Mouse (Mus musculus) spleen, adult 18-20 months (tissue): Measurements from ENCODE around the gene C1qtnf7.

Experiments
- DNase-seq, 2 experiments: peaks; one replicate each; pipeline ENCODE4 v3.0.0; 2022; ENCODE audit warnings: mixed read lengths in 2 of 2

C1qtnf7 gene

GRCm38 (mm10) chr5:43541492-43541891, 26.2 kb downstream of the C1qtnf7 start:
- DNase-seq, result no peak

- DNase-seq, result no peak
These were observed 27.0 kb downstream of the C1qtnf7 start for GRCm38 (mm10) chr5:43542246-43542845.

GRCm38 (mm10) chr5:43549951-43550350, 34.6 kb downstream of the C1qtnf7 start:
- DNase-seq, result no peak

DNA sequence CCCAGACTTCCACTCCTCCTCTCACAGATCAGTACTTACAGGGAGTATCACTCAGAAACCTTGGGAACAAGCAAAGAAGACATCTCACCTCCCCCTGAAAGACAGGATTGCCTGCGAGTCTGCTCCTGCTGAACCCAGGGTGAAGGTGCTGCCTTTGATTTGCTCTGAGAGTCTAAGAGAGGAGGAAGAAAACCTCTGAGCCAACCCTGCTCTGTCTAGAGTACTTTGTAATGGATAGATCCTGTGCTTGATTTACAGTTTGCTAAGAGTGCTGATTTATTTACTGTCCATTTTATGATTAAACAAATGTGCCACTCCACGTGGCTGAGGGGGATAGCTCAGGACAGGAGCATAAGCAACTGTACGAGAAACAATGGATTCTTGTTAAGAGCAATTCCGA, 35.1 kb downstream of the C1qtnf7 start:
- DNase-seq, result no peak

- DNase-seq, result no peak
These were observed 39.5 kb downstream of the C1qtnf7 start for GRCm38 (mm10) chr5:43554871-43555270.

GRCm38 (mm10) chr5:43555406-43555805, 40.1 kb downstream of the C1qtnf7 start:
- DNase-seq, result no peak

- no peak for DNase-seq
These were observed 42.1 kb downstream of the C1qtnf7 start for GRCm38 (mm10) chr5:43557436-43557835.

GRCm38 (mm10) chr5:43561639-43562252, 46.4 kb downstream of the C1qtnf7 start:
- DNase-seq, result no peak

DNA sequence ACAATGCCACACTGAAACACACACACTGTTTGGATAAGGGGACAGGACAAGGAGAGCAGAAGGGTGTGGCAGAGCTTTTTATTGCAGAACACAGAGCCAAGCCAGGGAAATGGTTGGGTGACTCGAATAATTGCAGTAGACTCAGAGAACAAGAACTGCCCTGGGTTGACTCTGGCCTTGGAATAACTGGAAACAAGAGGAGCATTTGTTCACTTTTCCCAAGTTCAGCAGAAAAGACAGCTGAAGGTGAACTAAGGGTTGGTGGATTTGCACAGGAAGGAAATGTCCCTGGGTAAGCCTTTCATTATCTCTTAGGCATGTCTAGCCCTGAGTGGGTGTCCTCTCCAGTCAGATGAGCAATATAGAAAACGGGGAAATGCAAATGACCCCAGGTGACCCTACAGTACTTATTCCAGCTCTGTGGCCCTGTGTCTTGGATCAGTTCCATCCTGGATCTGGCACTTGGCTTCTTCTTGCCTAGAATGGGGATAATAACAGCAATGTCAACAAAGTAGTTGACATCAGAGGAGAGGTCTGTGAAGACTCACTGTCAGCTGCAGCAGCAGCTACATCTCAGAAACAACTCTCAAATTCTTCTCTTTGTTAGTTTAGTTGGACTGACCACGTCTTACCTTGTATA, 54.5 kb downstream of the C1qtnf7 start:
- DNase-seq, result no peak

DNA sequence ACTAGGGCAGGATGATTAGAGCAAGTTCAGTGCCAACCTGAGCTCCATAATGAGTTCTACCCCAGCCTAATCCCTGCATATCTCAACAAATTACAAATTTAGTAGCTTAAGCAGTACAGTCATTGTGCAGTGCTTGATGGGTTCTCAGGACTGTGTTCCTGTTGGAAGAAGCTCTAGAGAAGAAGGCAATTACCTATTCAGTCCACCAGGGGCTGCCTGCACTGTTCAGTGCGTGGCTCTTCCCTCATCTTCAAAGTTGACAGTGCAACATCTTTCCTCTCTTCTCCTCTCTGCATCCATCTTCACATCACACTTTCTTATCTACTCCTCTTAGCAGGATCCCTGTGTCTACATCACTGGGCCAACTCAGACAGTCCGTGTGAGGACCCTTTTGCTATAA, 67.5 kb downstream of the C1qtnf7 start:
- DNase-seq, result no peak

- no peak for DNase-seq
These were observed 68.2 kb downstream of the C1qtnf7 start for GRCm38 (mm10) chr5:43583326-43584120.

DNA sequence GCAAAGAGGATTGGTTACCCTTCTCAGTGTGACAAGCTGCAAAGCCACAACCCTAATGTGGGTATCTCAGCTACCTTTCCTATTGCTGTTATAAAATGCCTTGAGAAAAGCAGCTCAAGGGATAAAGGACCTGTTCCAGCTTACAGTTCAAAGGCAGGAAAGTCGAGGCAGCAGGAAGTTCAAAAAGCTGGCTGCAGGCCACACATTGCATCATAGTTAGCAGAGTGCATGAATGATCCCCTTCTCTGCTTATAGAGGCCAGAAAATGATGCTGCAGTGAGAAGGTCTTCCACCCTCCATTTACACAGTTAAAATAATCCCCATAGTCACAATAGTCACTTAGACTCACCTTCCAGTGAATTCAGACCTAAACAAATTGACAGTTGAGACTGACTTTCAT, 69.1 kb downstream of the C1qtnf7 start:
- DNase-seq, result no peak

DNA sequence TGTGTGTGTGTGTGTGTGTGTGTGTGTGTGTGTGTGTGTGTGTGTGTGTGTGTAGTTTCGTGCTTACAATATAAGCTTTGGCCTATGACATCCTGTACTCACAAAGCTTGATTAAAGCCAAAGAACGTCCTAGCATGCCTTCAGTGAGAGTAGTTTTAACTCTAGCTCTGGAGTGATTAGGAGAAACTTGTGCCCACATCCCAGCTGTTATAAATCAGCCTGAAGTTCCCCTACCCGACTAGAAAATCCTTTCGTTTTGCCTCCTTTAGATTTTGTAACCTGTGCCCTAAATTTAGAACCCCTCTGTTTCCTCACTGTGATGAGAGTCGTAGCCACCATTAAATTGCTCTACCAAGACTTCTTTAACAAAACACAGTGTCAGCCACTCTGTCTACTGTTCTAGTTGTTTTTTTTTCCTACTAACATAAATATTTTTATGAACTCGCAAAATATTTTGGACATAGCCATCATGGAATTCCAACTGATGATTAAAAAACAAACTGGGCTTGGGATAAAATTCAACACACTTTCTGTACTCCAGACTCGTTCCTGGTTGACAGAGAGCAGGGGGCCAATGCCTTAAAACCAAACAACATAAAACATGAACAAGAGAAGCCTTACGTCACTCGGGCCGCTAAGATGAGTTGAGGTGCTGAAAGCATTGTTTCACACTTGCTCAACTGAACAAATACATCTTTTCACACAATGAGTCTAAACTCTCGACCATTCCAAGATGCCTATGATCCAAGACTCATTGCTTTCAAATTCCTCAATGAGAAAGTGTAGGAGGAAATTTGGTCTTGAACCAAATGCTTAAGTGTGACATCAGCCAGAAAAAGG, 70.3 kb downstream of the C1qtnf7 start:
- DNase-seq, result no peak

- no peak for DNase-seq
These were observed 73.6 kb downstream of the C1qtnf7 start for GRCm38 (mm10) chr5:43588791-43589439.

GRCm38 (mm10) chr5:43589440-43589830, 74.1 kb downstream of the C1qtnf7 start:
- DNase-seq, result no peak

- DNase-seq, result no peak
These were observed 75.0 kb downstream of the C1qtnf7 start for GRCm38 (mm10) chr5:43590311-43590731.

DNA sequence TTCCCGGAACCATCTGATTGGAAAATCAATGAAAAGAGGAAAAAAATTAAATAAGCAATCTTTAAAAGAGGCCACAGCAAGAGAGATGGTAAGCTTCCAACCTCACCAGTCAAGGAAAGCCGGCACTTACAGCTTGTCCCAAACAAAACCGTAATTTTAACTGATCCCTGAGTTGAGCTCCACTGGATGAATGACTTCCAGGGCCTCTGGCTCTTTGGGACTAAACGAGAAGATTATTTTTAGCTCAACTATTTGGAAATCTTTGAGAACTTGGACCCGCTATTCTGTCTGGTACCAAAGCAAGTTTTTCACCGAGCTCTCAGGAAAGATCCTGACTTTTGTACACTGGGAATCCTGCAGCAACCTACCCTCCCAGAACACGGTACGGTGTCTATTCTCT, 86.3 kb downstream of the C1qtnf7 start:
- DNase-seq, result no peak

DNA sequence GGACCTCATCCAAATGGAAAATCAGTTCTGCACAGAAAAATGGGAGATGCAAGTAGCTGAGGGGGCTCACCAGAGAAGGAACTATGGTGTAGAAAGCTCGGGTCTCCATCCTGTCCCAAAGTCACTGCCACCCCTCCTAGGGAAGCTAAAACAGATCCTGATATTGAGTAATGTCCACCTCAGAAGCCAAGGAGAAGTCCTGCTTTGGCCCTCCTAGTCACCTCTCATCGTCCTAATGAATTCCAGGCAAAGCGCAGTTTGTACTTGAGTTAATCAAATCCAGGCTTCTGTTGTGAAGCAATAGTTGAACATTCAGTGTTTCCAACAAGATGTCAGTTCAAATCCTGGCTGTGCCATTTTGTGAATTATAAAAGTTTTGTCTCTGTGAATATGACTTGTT, 87.2 kb downstream of the C1qtnf7 start:
- DNase-seq, result no peak

DNA sequence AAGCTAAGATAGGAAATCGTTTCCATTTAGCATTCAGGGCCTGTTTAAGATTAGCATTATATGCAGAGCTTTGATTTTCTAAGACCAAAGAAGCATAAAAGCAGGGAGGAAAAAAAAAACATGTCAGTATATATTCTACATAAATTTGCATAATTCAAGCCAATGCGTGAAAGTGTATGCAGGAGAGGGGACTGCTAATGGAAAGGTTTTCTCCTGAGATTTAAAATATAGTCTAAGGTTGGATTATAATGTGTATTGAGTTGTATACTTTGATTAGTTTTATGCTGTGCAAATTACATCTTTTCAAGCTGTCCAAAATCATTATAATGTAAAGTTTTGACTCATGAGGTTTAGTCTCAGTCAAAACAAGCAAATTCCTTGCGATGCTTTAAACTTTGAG, 88.2 kb downstream of the C1qtnf7 start:
- no peak for DNase-seq

DNA sequence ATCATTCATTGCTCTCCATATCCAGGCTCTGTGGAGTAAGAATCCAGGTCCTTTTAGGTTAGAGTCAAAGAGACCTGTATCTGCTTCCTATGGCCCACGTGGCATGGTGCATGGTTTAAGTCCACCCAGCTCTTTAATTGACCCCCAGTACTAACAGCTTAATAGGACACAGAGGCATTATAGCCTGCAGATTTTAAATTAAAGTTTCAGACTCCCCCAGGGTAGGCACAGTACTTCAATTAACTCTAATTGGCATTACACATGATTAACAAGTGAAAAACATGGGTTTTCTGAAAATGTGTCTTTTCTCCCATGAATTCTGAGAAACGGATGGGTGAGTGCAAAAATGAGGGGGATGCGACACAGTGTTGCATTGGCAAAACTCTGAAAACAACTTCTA, 92.7 kb downstream of the C1qtnf7 start:
- DNase-seq, result no peak

DNA sequence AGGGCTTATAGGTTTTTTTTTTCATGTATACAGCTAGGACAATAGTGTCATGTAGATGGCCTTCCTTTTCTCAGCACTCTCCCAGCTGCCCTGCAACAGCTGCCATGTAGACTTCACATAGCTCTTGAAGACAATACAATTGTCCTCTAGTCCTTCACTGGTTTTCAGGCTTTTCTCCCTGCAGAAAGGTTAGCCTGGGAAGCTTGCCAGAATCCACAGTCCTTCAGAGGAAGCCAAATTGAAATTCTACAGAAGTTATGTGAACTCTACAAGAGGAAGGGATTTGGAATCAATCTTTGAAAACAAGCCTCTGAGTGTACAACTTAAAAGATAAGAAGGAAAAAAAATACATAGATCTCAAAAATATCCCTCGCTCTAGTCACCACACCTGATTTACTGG, 94.4 kb downstream of the C1qtnf7 start:
- no peak for DNase-seq
